Mouse (Mus musculus): Measurements from ENCODE around the gene Jtb.

- TF ChIP-seq CTCF (IDR thresholded peaks at IDR 0.05; ENCODE audit: borderline replicate concordance, control insufficient read depth, extremely low read depth, insufficient read depth, low read length, poor library complexity) (no peak), POLR2A (IDR thresholded peaks at IDR 0.05; ENCODE audit: control insufficient read depth, extremely low read depth, insufficient read depth, low read length, poor library complexity) (no peak)
Observed at GRCm38 (mm10) chr3:90222455-90222854, 8.9 kb upstream of the Jtb start.
